Mouse (Mus musculus) gonadal fat pad, adult 2 months (tissue): ENCODE measurements around the gene Creb3. TPM values are rescaled to one million over a fixed set of nuclear protein-coding genes. Genes with fewer than 3 reads are reported as not detected.

ENCODE experiments used
- DNase-seq: peaks from one replicate; pipeline ENCODE4 v3.0.0-alpha.2; 2012; ENCODE audit warnings: low read depth
- polyA plus RNA-seq: library from polyadenylated mRNA; depleted of rRNA; stranded (reverse); fragments of >200 nt; gene quantifications from 2 replicates; pipeline ENCODE4 v1.2.3, GENCODE M21; 2012

Creb3 gene
- polyA plus RNA-seq, 1 experiment = 96.1 TPM

- no peak for DNase-seq
Measured at GRCm38 (mm10) chr4:43558028-43558630, 4.0 kb upstream of the Creb3 start.

- no peak for DNase-seq
Measured at GRCm38 (mm10) chr4:43558631-43559356, 3.3 kb upstream of the Creb3 start.

- DNase-seq = no peak
Measured at GRCm38 (mm10) chr4:43559519-43560242, 2.5 kb upstream of the Creb3 start.

GRCm38 (mm10) chr4:43560243-43560611, 1.9 kb upstream of the Creb3 start:
- no peak for DNase-seq

GRCm38 (mm10) chr4:43560976-43561375, 1.2 kb upstream of the Creb3 start:
- no peak for DNase-seq

GRCm38 (mm10) chr4:43561436-43561996, 616 bp upstream of the Creb3 start:
- DNase-seq = no peak

GRCm38 (mm10) chr4:43562769-43563600, 853 bp downstream of the Creb3 start:
- DNase-seq = no peak

GRCm38 (mm10) chr4:43563601-43563875, 1.4 kb downstream of the Creb3 start:
- no peak for DNase-seq

- no peak for DNase-seq
Measured at GRCm38 (mm10) chr4:43564231-43564630, 2.1 kb downstream of the Creb3 start.

- no peak for DNase-seq
Measured at GRCm38 (mm10) chr4:43567140-43567539, 5.0 kb downstream of the Creb3 start.

GRCm38 (mm10) chr4:43571395-43572045, 9.4 kb downstream of the Creb3 start:
- DNase-seq = no peak

GRCm38 (mm10) chr4:43573561-43573960, 11.4 kb downstream of the Creb3 start:
- no peak for DNase-seq

GRCm38 (mm10) chr4:43575356-43575755, 13.2 kb downstream of the Creb3 start:
- DNase-seq = no peak

GRCm38 (mm10) chr4:43577237-43577881, 15.2 kb downstream of the Creb3 start:
- no peak for DNase-seq

GRCm38 (mm10) chr4:43578376-43579204, 16.5 kb downstream of the Creb3 start, which contains the start of the genes Rgp1 and Gba2:
TSS of gene Rgp1 (plus strand) at chr4:43578715.
TSS of gene Gba2 (minus strand) at chr4:43578873.
- DNase-seq = no peak

- DNase-seq = no peak
Measured at GRCm38 (mm10) chr4:43579256-43579655, 17.1 kb downstream of the Creb3 start.

GRCm38 (mm10) chr4:43579731-43580130, 17.6 kb downstream of the Creb3 start:
- DNase-seq = no peak

GRCm38 (mm10) chr4:43580721-43581120, 18.6 kb downstream of the Creb3 start:
- DNase-seq = no peak

- no peak for DNase-seq
Measured at GRCm38 (mm10) chr4:43581381-43581780, 19.2 kb downstream of the Creb3 start.

- no peak for DNase-seq
Measured at GRCm38 (mm10) chr4:43582241-43582640, 20.1 kb downstream of the Creb3 start.
